In genomic region chr13:34131011-34131707, GRCm38 (mm10) we compare ENCODE assay signal across 8 mouse cellular contexts. TPM values are rescaled to one million over a fixed set of nuclear protein-coding genes. Genes with fewer than 3 reads are reported as not detected.
DNase-seq lines count a peak whose midpoint lies in the region; ATAC-seq and TF ChIP-seq lines count a peak whose summit lies in the region.

No protein-coding gene starts in this region.

- no peaks in the 10 kb centered on the region for H3K79me2 ChIP-seq in MEL (ENCODE audit: control insufficient read depth, insufficient read depth, low read length, poor library complexity)

- TF ChIP-seq EP300 in MEL (IDR thresholded peaks at IDR 0.05; ENCODE audit: low read depth in 1 of 2, low read length in 2 of 2), result no peak

- H3K4me1 ChIP-seq in MEL (ENCODE audit: control insufficient read depth in 1 of 2, insufficient read depth in 2 of 2, low read length in 2 of 2), result peaks cover 0 to 12% of the 10 kb centered on the region in 2 experiments; a peak in 2 of 4 replicates
- peaks cover 2% of the 10 kb centered on the region; the same call in 1 of the 2 replicates for H3K4me1 ChIP-seq in embryonic fibroblast, embryonic 13.5 days (ENCODE audit: control insufficient read depth, insufficient read depth, low read length)
- peaks cover 42% of the 10 kb centered on the region for H3K4me1 ChIP-seq in limb, embryonic 14.5 days (ENCODE audit: control insufficient read depth, insufficient read depth, low read length)
- H3K4me1 ChIP-seq in midbrain, embryonic 12.5 days, result peaks cover 39% of the 10 kb centered on the region

- DNase-seq in adrenal gland, postnatal 14 days, result peak; percentile 38
- DNase-seq in adrenal gland, adult 8-10 months, result no peak
- DNase-seq in MEL (ENCODE audit: low read depth, low spot score), result peak; percentile 80
- peak; percentile 57 for DNase-seq in heart, postnatal 4 days
- peak; percentile 70 for DNase-seq in limb, embryonic 14.5 days (ENCODE audit: low spot score)
- peak; percentile 71 for DNase-seq in thymus, postnatal 25 days

- ATAC-seq in limb, embryonic 14.5 days (ENCODE audit: low FRiP score, low read depth), result peak; percentile 66
- peak; percentile 61 for ATAC-seq in midbrain, embryonic 12.5 days (ENCODE audit: low FRiP score, low read depth)

- no peaks in the 10 kb centered on the region for H3K9me3 ChIP-seq in MEL (replicated peaks; ENCODE audit: insufficient read depth, low read length)
- no peaks in the 10 kb centered on the region for H3K9me3 ChIP-seq in limb, embryonic 14.5 days (ENCODE audit: control insufficient read depth, low read length)
- no peaks in the 10 kb centered on the region for H3K9me3 ChIP-seq in midbrain, embryonic 12.5 days

- no peak for TF ChIP-seq CTCF in MEL (IDR thresholded peaks at IDR 0.05 in 2 of 3, conservative IDR thresholded peaks at IDR 0.05 in 1 of 3; ENCODE audit: control insufficient read depth in 1 of 3, insufficient read depth in 1 of 3, low read depth in 2 of 3, low read length in 3 of 3, poor library complexity in 1 of 3, severe bottlenecking in 1 of 3)
- no peak for TF ChIP-seq CTCF in embryonic fibroblast, embryonic 13.5 days (IDR thresholded peaks at IDR 0.05; ENCODE audit: borderline replicate concordance, insufficient read depth, low read length)

- 0% methylated on average over 24 of the region's 24 CpGs for WGBS in limb, embryonic 14.5 days
- WGBS in midbrain, embryonic 12.5 days, result under 1% methylated on average over 24 of the region's 24 CpGs

- H3K27me3 ChIP-seq in MEL (ENCODE audit: control insufficient read depth in 1 of 2, insufficient read depth in 2 of 2, low read length in 2 of 2), result no peaks in the 10 kb centered on the region
- H3K27me3 ChIP-seq in limb, embryonic 14.5 days (ENCODE audit: control insufficient read depth, insufficient read depth, low read length), result no peaks in the 10 kb centered on the region
- no peaks in the 10 kb centered on the region for H3K27me3 ChIP-seq in midbrain, embryonic 12.5 days

- TF ChIP-seq POLR2A in MEL (IDR thresholded peaks at IDR 0.05; ENCODE audit: control insufficient read depth in 1 of 2, insufficient read depth in 1 of 2, low read depth in 1 of 2, low read length in 2 of 2, poor library complexity in 1 of 2), result no peak
- TF ChIP-seq POLR2A in embryonic fibroblast, embryonic 13.5 days (IDR thresholded peaks at IDR 0.05; ENCODE audit: low read depth, low read length), result peak; percentile 55; the same call in 1 of the 2 replicates
- TF ChIP-seq POLR2A in limb, embryonic 14.5 days (IDR thresholded peaks at IDR 0.05; ENCODE audit: borderline replicate concordance, extremely low read depth, insufficient read depth, insufficient read length), result peak; percentile 45; the same call in 1 of the 2 replicates

- peaks cover 0 to 4% of the 10 kb centered on the region in 2 experiments; a peak in 1 of 4 replicates for H3K36me3 ChIP-seq in MEL (ENCODE audit: control insufficient read depth in 1 of 2, insufficient read depth in 2 of 2, low read length in 2 of 2)
- no peaks in the 10 kb centered on the region for H3K36me3 ChIP-seq in limb, embryonic 14.5 days (ENCODE audit: control insufficient read depth, insufficient read depth, low read length)
- peaks cover 17% of the 10 kb centered on the region for H3K36me3 ChIP-seq in midbrain, embryonic 12.5 days

- peak overlapping the region; percentile 82 for H3K4me2 ChIP-seq in limb, embryonic 14.5 days (replicated peaks; ENCODE audit: low read depth, low read length, severe bottlenecking)
- H3K4me2 ChIP-seq in midbrain, embryonic 12.5 days (replicated peaks), result peak overlapping the region; percentile 86

- H3K27ac ChIP-seq in MEL (ENCODE audit: control insufficient read depth, low read depth, low read length), result no peak overlapping the region
- 0 out of 2 replicates have a peak overlapping the region, but pooled peaks have one; percentile 22 for H3K27ac ChIP-seq in embryonic fibroblast, embryonic 13.5 days (ENCODE audit: insufficient read depth, low read length)
- H3K27ac ChIP-seq in limb, embryonic 14.5 days (replicated peaks; ENCODE audit: low read depth, low read length), result peak overlapping the region; percentile 84
- H3K27ac ChIP-seq in midbrain, embryonic 12.5 days (replicated peaks), result peak overlapping the region; percentile 100

- peak overlapping the region; percentile 67 to 72 for H3K4me3 ChIP-seq in MEL (ENCODE audit: control insufficient read depth in 1 of 2, insufficient read depth in 1 of 2, low read depth in 2 of 2, low read length in 2 of 2)
- peak overlapping the region; percentile 87 for H3K4me3 ChIP-seq in embryonic fibroblast, embryonic 13.5 days (ENCODE audit: insufficient read depth, low read length)
- peak overlapping the region; percentile 73 for H3K4me3 ChIP-seq in limb, embryonic 14.5 days (replicated peaks; ENCODE audit: low read length)
- H3K4me3 ChIP-seq in midbrain, embryonic 12.5 days, result peak overlapping the region; percentile 89

- peak overlapping the region; percentile 43; the same call in 1 of the 2 replicates for H3K9ac ChIP-seq in MEL (ENCODE audit: control insufficient read depth, low read depth, low read length, poor library complexity, severe bottlenecking)
- H3K9ac ChIP-seq in limb, embryonic 14.5 days (ENCODE audit: low read depth, low read length, severe bottlenecking), result peak overlapping the region; percentile 67
- peak overlapping the region; percentile 97 for H3K9ac ChIP-seq in midbrain, embryonic 12.5 days (replicated peaks)

- no peak for TF ChIP-seq RAD21 in MEL (IDR thresholded peaks at IDR 0.05; ENCODE audit: low read depth, low read length)

TF ChIP-seq in MEL, 35 proteins besides CTCF, POLR2A, EP300 and RAD21:
- TF ChIP-seq SIN3A (IDR thresholded peaks at IDR 0.05; ENCODE audit: low read length) (peak; percentile 49), MXI1 (IDR thresholded peaks at IDR 0.05; ENCODE audit: low read depth, low read length) (0 out of 2 replicates have a peak, but pooled peaks have one; percentile 20), KAT2A (conservative IDR thresholded peaks at IDR 0.05; ENCODE audit: low read depth, low read length) (no peak), ELF1 (IDR thresholded peaks at IDR 0.05; ENCODE audit: low read depth, low read length) (no peak)

RNA-seq across cellular contexts. Expression of gene Tubb2b, which starts 0.9 kb away (rescaled TPM):
- 5.5 and 22.5 TPM in 2 replicates for total RNA-seq in adrenal gland, postnatal 14 days (2021)
- 1 to 10 TPM in 3 of 4 experiments, under 1 TPM in 1; 0.81 to 3.5 (median 1.5) TPM for total RNA-seq in adrenal gland, adult 8-10 months (2022)
- total RNA-seq in MEL (2012; rRNA removed), result 1.4 and 2.7 TPM in 2 replicates
- polyA plus RNA-seq in MEL (2012; ENCODE audit: insufficient read depth in 1 of 2, insufficient read length in 2 of 2, low read depth in 1 of 2, low replicate concordance in 2 of 2, missing spikeins in 1 of 2), result 10 to 100 TPM in 1 of 2 experiments, not detected in 1; 10.6 TPM
- polyA plus RNA-seq in embryonic fibroblast, embryonic 13.5 days (2011; ENCODE audit: insufficient read length, low read depth, missing spikeins), result 146 and 176 TPM in 2 replicates
- total RNA-seq in heart, postnatal 4 days (2021), result 100 to 1,000 TPM; 100 to 106 TPM
- polyA plus RNA-seq in limb, embryonic 14.5 days (2012; rRNA removed), result 376 and 378 TPM in 2 replicates
- 28.5 TPM in 2 replicates for polyA plus RNA-seq in limb, embryonic 14.5 days (2014; fragmentation: Nextera tagmentation; extraction: Ambion mirVana)
- polyA plus RNA-seq in midbrain, embryonic 12.5 days (2016; fragmentation: Nextera tagmentation; extraction: Ambion mirVana), result 380 and 432 TPM in 2 replicates

RNA-seq across cellular contexts. Expression of gene Psmg4, which starts 31.6 kb away (rescaled TPM):
- total RNA-seq in adrenal gland, postnatal 14 days (2021), result 30.2 and 40.3 TPM in 2 replicates
- total RNA-seq in adrenal gland, adult 8-10 months (2022), result 10 to 100 TPM; 28.6 to 39.3 (median 31.2) TPM
- total RNA-seq in MEL (2012; rRNA removed), result 146 and 161 TPM in 2 replicates
- polyA plus RNA-seq in MEL (2012; ENCODE audit: insufficient read depth in 1 of 2, insufficient read length in 2 of 2, low read depth in 1 of 2, low replicate concordance in 2 of 2, missing spikeins in 1 of 2), result 100 to 1,000 TPM in 1 of 2 experiments, not detected in 1; 121 TPM
- 18.5 and 21.7 TPM in 2 replicates for polyA plus RNA-seq in embryonic fibroblast, embryonic 13.5 days (2011; ENCODE audit: insufficient read length, low read depth, missing spikeins)
- 10 to 100 TPM; 41.1 to 41.3 TPM for total RNA-seq in heart, postnatal 4 days (2021)
- polyA plus RNA-seq in limb, embryonic 14.5 days (2012; rRNA removed), result 133 and 153 TPM in 2 replicates
- 75.5 and 83.8 TPM in 2 replicates for polyA plus RNA-seq in limb, embryonic 14.5 days (2014; fragmentation: Nextera tagmentation; extraction: Ambion mirVana)
- polyA plus RNA-seq in midbrain, embryonic 12.5 days (2016; fragmentation: Nextera tagmentation; extraction: Ambion mirVana), result 109 and 118 TPM in 2 replicates

RNA-seq across cellular contexts. Expression of gene Tubb2a, which starts 53.4 kb away (rescaled TPM):
- total RNA-seq in adrenal gland, postnatal 14 days (2021), result 46.1 and 59.9 TPM in 2 replicates
- total RNA-seq in adrenal gland, adult 8-10 months (2022), result 10 to 100 TPM; 21.4 to 34.1 (median 28.2) TPM
- 38.8 and 68.8 TPM in 2 replicates for total RNA-seq in MEL (2012; rRNA removed)
- polyA plus RNA-seq in MEL (2012; ENCODE audit: insufficient read depth in 1 of 2, insufficient read length in 2 of 2, low read depth in 1 of 2, low replicate concordance in 2 of 2, missing spikeins in 1 of 2), result 10 to 100 TPM in 1 of 2 experiments, not detected in 1; 55.9 TPM
- 137 and 139 TPM in 2 replicates for polyA plus RNA-seq in embryonic fibroblast, embryonic 13.5 days (2011; ENCODE audit: insufficient read length, low read depth, missing spikeins)
- 100 to 1,000 TPM; 168 to 177 TPM for total RNA-seq in heart, postnatal 4 days (2021)
- polyA plus RNA-seq in limb, embryonic 14.5 days (2012; rRNA removed), result 328 and 445 TPM in 2 replicates
- polyA plus RNA-seq in limb, embryonic 14.5 days (2014; fragmentation: Nextera tagmentation; extraction: Ambion mirVana), result 150 and 170 TPM in 2 replicates
- polyA plus RNA-seq in midbrain, embryonic 12.5 days (2016; fragmentation: Nextera tagmentation; extraction: Ambion mirVana), result 609 and 668 TPM in 2 replicates

Comparison
In these comparisons a context has a peak if more than half of its experiments do, and no peak if none do; other contexts are left out.
1. H3K9ac ChIP-seq: peak in every context shown above with its lines; median percentile 97 in midbrain, embryonic 12.5 days; 67 in limb, embryonic 14.5 days; 43 in MEL.
2. POLR2A ChIP-seq: peak in embryonic fibroblast, embryonic 13.5 days (single experiment) and limb, embryonic 14.5 days (single experiment); none in MEL (0 of 2).
3. Peak in every context shown above with its lines, with median percentiles within 50 percentile points of each other: H3K4me3 ChIP-seq.